Mouse (Mus musculus) liver, adult 2 months (tissue): ENCODE measurements at regions not wholly inside any gene's neighbourhood (a gene's known extent, or its start where the extent isn't known, plus 50 kb on each side); places are given as distances from the start of the nearest gene placed in this dataset.

Source experiments
- CTCF ChIP-seq: fragments of 200-500 bp; IDR thresholded peaks from 2 replicates; pipeline ENCODE4 v1.5.1; 2011; ENCODE audit warnings: low read depth, low read length, control low read depth
- POLR2A ChIP-seq: fragments of 200-500 bp; IDR thresholded peaks from 2 replicates; pipeline ENCODE4 v1.6.1; 2011; ENCODE audit warnings: low read length, control low read depth; ENCODE audit not compliant: insufficient read depth; ENCODE audit errors: extremely low read depth

GRCm38 (mm10) chr16:46849534-46849933 lies 351.2 kb upstream of the Nectin3 start:
- no peak for TF ChIP-seq POLR2A
- no peak for TF ChIP-seq CTCF
